Mouse (Mus musculus) C2C12 (cell line): Measurements from ENCODE around the gene Bloc1s6.

Source experiments
- CEBPB ChIP-seq: IDR thresholded peaks from one replicate; pipeline ENCODE4 v1.6.1; 2011; ENCODE audit warnings: low read depth, mild to moderate bottlenecking, control low read depth, moderate library complexity
- CTCF ChIP-seq: IDR thresholded peaks from one replicate; pipeline ENCODE4 v1.5.1; 2011; ENCODE audit not compliant: control insufficient read depth, insufficient read depth, insufficient read length
- MAX ChIP-seq: IDR thresholded peaks from one replicate; pipeline ENCODE4 v1.6.1; 2011; ENCODE audit warnings: mild to moderate bottlenecking, control low read depth
- MYOD1 ChIP-seq: IDR thresholded peaks from one replicate; pipeline ENCODE4 v1.6.1; 2011; ENCODE audit warnings: low read depth; ENCODE audit not compliant: control insufficient read depth, insufficient read length
- MYOG ChIP-seq: IDR thresholded peaks from one replicate; pipeline ENCODE4 v1.6.1; 2011; ENCODE audit not compliant: control insufficient read depth, insufficient read length; ENCODE audit errors: extremely low read depth
- USF1 ChIP-seq: IDR thresholded peaks from one replicate; pipeline ENCODE4 v1.6.1; 2011; ENCODE audit warnings: low read depth, mild to moderate bottlenecking, control low read depth, moderate library complexity

GRCm38 (mm10) chr2:122759791-122760190 is 21.5 kb downstream of the Bloc1s6 start:
- TF ChIP-seq MYOG: no peak
- TF ChIP-seq CTCF: no peak
- no peak for TF ChIP-seq MAX
- no peak for TF ChIP-seq USF1
- TF ChIP-seq MYOD1: no peak
- TF ChIP-seq CEBPB: no peak
